Mouse (Mus musculus): ENCODE results near the gene Myt1l.

DNA sequence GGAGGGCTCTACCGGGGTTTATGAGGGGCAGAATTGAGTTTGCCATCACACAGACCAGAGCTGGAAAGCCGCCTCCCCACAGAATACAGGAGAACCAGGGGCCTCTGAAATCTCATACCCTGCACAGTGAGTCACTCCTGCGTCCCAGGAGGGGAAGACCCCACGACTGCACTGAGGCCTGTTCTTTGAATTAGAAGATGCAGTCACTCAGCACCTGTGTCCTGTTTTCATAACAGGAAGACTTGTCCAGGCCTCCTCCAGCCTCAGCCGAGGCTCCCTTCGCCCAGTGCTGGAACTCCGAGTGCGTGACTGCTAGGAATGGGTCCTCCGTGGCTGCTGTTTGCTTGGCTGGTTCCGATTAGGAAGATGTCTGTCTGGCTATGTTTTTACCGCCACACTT is 425.8 kb downstream of the Myt1l start:
- TF ChIP-seq POLR2A (IDR thresholded peaks at IDR 0.05; ENCODE audit: borderline replicate concordance, low read depth, low read length) (no peak), CTCF (IDR thresholded peaks at IDR 0.05; ENCODE audit: low read depth, low read length) (no peak)

All from bone marrow macrophage, adult 2 months (primary cell).